Mouse (Mus musculus) ES-Bruce4 (cell line): ENCODE results near the gene Yif1b.

Experiments
- CTCF ChIP-seq: IDR thresholded peaks from one replicate; pipeline ENCODE4 v1.8.1; 2011; ENCODE audit warnings: low read depth, low read length
- EP300 ChIP-seq: IDR thresholded peaks from 2 replicates; pipeline ENCODE4 v1.6.1; 2011; ENCODE audit warnings: low read depth, low read length; ENCODE audit not compliant: insufficient read depth
- POLR2A ChIP-seq: IDR thresholded peaks from one replicate; pipeline ENCODE4 v1.8.1; 2011; ENCODE audit warnings: low read length; ENCODE audit not compliant: insufficient read depth

DNA sequence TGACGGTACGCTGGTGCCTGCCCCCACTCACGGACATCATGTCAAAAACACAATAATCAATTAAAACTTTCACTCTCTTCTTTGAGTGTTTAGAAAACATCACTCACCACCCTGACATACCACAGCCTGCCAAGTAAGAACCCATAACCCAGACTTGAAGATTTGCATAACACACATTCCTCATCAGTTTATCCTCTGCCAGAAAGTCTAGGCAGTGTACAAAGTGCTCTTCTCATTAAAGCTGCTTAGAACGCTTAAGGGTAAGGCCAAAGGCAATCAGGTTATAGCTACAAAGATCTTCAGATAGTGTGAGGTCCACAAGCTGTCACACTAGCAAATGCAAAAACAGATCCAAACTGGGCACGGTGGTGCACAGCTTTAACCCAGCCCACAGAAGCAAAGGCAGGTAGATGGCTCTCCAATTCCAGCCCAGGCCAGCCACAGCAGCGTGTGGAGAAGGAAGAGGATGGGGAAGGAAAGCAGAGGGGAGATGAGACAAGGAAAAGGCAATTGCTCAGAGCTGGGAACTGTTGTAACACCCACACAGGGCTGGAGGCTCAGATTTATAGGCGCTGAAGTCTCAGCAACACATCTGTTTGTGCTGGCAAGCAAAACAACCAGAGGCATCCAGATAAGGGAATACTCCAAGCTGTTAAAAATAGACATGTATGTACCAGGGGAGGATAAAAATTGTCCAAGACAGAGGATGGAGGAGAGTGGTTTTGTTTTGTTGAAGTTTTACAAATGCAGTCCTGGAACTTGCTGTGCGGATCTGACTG is 33.7 kb downstream of the Yif1b start:
- TF ChIP-seq POLR2A (no peak), EP300 (no peak), CTCF (no peak)
